Mouse (Mus musculus) hindbrain, embryonic 12.5 days (tissue): ENCODE data around the gene Svop. TPM values are rescaled to one million over a fixed set of nuclear protein-coding genes. Genes with fewer than 3 reads are reported as not detected.

Experiments
- ATAC-seq: fragments of 200-750 bp; cut with Nextera tagmentation; 2 replicates; pipeline ENCODE4 v1.8.0; 2017; ENCODE audit warnings: moderate TSS enrichment; ENCODE audit not compliant: low FRiP score
- H3K27ac ChIP-seq: fragments of 300-500 bp; sonication (generic); 2 replicates; pipeline ENCODE4 v1.5.1; 2016; ENCODE audit warnings: mild to moderate bottlenecking
- H3K27me3 ChIP-seq: fragments of 300-500 bp; sonication (generic); 2 replicates; pipeline ENCODE4 v1.6.1; 2016; ENCODE audit warnings: mild to moderate bottlenecking
- H3K36me3 ChIP-seq: fragments of 300-500 bp; sonication (generic); 2 replicates; pipeline ENCODE4 v1.6.1; 2016; ENCODE audit warnings: mild to moderate bottlenecking
- H3K4me1 ChIP-seq: fragments of 300-500 bp; sonication (generic); 2 replicates; pipeline ENCODE4 v1.6.1; 2016
- H3K4me2 ChIP-seq: fragments of 300-500 bp; sonication (generic); replicated peaks from 2 replicates; pipeline ENCODE4 v1.6.1; 2016; ENCODE audit warnings: mild to moderate bottlenecking
- H3K4me3 ChIP-seq: fragments of 300-500 bp; sonication (generic); 2 replicates; pipeline ENCODE4 v1.5.1; 2016; ENCODE audit warnings: mild to moderate bottlenecking
- H3K9ac ChIP-seq: fragments of 300-500 bp; sonication (generic); 2 replicates; pipeline ENCODE4 v1.6.1; 2016; ENCODE audit warnings: mild to moderate bottlenecking, moderate library complexity
- H3K9me3 ChIP-seq: fragments of 300-500 bp; sonication (generic); replicated peaks from 2 replicates; pipeline ENCODE4 v1.6.1; 2016; ENCODE audit warnings: mild to moderate bottlenecking
- WGBS: fragments of 180-500 bp; shearing (Covaris S2); methylation state at CpG from one replicate; pipeline ENCODE4 v1.1.7; 2016; 5-methylcytosine and 5-hydroxymethylcytosine counted together
- polyA plus RNA-seq: library from polyadenylated mRNA; unstranded; fragments of >200 nt; fragmentation: Nextera tagmentation; extraction: Ambion mirVana; gene quantifications from 2 replicates; pipeline ENCODE4 v1.2.1, GENCODE M21; 2016

The Svop gene
- polyA plus RNA-seq, 1 experiment from 2014 or later = 55.6 TPM

- no peak overlapping the region for H3K27ac ChIP-seq
- peaks cover 4% of the 10 kb centered on the region; the same call in 1 of the 2 replicates for H3K27me3 ChIP-seq
- ATAC-seq = no peak
- no peak overlapping the region for H3K9ac ChIP-seq
- no peak overlapping the region for H3K4me2 ChIP-seq
- no peak overlapping the region for H3K4me3 ChIP-seq
- WGBS = 30% methylated on average over 7 of the region's 8 CpGs
- peaks cover 25% of the 10 kb centered on the region; the same call in 1 of the 2 replicates for H3K36me3 ChIP-seq
- H3K9me3 ChIP-seq = no peaks in the 10 kb centered on the region
- H3K4me1 ChIP-seq = 0 out of 2 replicates have a peak, but pooled peaks cover 7% of the 10 kb centered on the region
Measured at GRCm38 (mm10) chr5:114040508-114040907, 50.9 kb downstream of the Svop start.

GRCm38 (mm10) chr5:114035111-114035510, 56.3 kb downstream of the Svop start:
- Histone ChIP-seq H3K27me3 (no peaks in the 10 kb centered on the region), H3K27ac (no peak overlapping the region), H3K9me3 (no peaks in the 10 kb centered on the region), H3K36me3 (peaks cover 26% of the 10 kb centered on the region), H3K4me2 (no peak overlapping the region), H3K9ac (no peak overlapping the region), H3K4me1 (no peaks in the 10 kb centered on the region), H3K4me3 (no peak overlapping the region)
- ATAC-seq = no peak
- WGBS = 46% methylated on average over 10 of the region's 10 CpGs

GRCm38 (mm10) chr5:114034393-114034792, 57.0 kb downstream of the Svop start:
- 81% methylated on average over 7 of the region's 7 CpGs for WGBS
- no peaks in the 10 kb centered on the region for H3K9me3 ChIP-seq
- no peaks in the 10 kb centered on the region for H3K27me3 ChIP-seq
- no peak overlapping the region for H3K4me3 ChIP-seq
- H3K9ac ChIP-seq = no peak overlapping the region
- H3K4me1 ChIP-seq = no peaks in the 10 kb centered on the region
- no peak for ATAC-seq
- no peak overlapping the region for H3K27ac ChIP-seq
- no peak overlapping the region for H3K4me2 ChIP-seq
- peaks cover 26% of the 10 kb centered on the region for H3K36me3 ChIP-seq

- Histone ChIP-seq H3K4me3 (no peak overlapping the region), H3K9me3 (no peaks in the 10 kb centered on the region), H3K9ac (no peak overlapping the region), H3K4me1 (no peaks in the 10 kb centered on the region), H3K36me3 (peaks cover 30% of the 10 kb centered on the region), H3K4me2 (no peak overlapping the region), H3K27ac (no peak overlapping the region), H3K27me3 (no peaks in the 10 kb centered on the region)
- no peak for ATAC-seq
- 82% methylated on average over 3 of the region's 3 CpGs for WGBS
Measured at GRCm38 (mm10) chr5:114032161-114032763, 59.1 kb downstream of the Svop start.

GRCm38 (mm10) chr5:114030652-114031051, 60.7 kb downstream of the Svop start:
- Histone ChIP-seq H3K4me1 (no peaks in the 10 kb centered on the region), H3K9me3 (no peaks in the 10 kb centered on the region), H3K36me3 (peaks cover 30% of the 10 kb centered on the region), H3K27me3 (no peaks in the 10 kb centered on the region), H3K9ac (no peak overlapping the region), H3K4me2 (no peak overlapping the region), H3K4me3 (no peak overlapping the region), H3K27ac (no peak overlapping the region)
- no peak for ATAC-seq
- WGBS = 91% methylated on average over 12 of the region's 12 CpGs

- Histone ChIP-seq H3K4me1 (peaks cover 5% of the 10 kb centered on the region), H3K27me3 (0 out of 2 replicates have a peak, but pooled peaks cover 2% of the 10 kb centered on the region), H3K9ac (no peak overlapping the region), H3K36me3 (peaks cover 23% of the 10 kb centered on the region), H3K4me3 (no peak overlapping the region), H3K27ac (no peak overlapping the region), H3K9me3 (no peaks in the 10 kb centered on the region), H3K4me2 (no peak overlapping the region)
- WGBS = 87% methylated on average over 12 of the region's 12 CpGs
- ATAC-seq = no peak
Measured at GRCm38 (mm10) chr5:114028111-114028510, 63.3 kb downstream of the Svop start.

GRCm38 (mm10) chr5:114027217-114027944, 64.0 kb downstream of the Svop start:
- peaks cover 5% of the 10 kb centered on the region for H3K4me1 ChIP-seq
- 0 out of 2 replicates have a peak, but pooled peaks cover 2% of the 10 kb centered on the region for H3K27me3 ChIP-seq
- no peak overlapping the region for H3K4me3 ChIP-seq
- H3K27ac ChIP-seq = no peak overlapping the region
- no peak overlapping the region for H3K4me2 ChIP-seq
- 86% methylated on average over 12 of the region's 12 CpGs for WGBS
- H3K9me3 ChIP-seq = no peaks in the 10 kb centered on the region
- no peak overlapping the region for H3K9ac ChIP-seq
- ATAC-seq = no peak
- peaks cover 16% of the 10 kb centered on the region for H3K36me3 ChIP-seq

GRCm38 (mm10) chr5:114024885-114025284, 66.5 kb downstream of the Svop start:
- ATAC-seq = peak; percentile 52; the same call in 1 of the 2 replicates

GRCm38 (mm10) chr5:114024390-114024789, 67.0 kb downstream of the Svop start:
- H3K27me3 ChIP-seq = 0 out of 2 replicates have a peak, but pooled peaks cover 2% of the 10 kb centered on the region
- 0 out of 2 replicates have a peak, but pooled peaks have one; percentile 23 for ATAC-seq
- WGBS = 58% methylated on average over 6 of the region's 6 CpGs
- no peak overlapping the region for H3K4me3 ChIP-seq
- no peak overlapping the region for H3K27ac ChIP-seq
- no peak overlapping the region for H3K9ac ChIP-seq
- no peaks in the 10 kb centered on the region for H3K9me3 ChIP-seq
- H3K4me1 ChIP-seq = peaks cover 5% of the 10 kb centered on the region
- H3K36me3 ChIP-seq = peaks cover 8% of the 10 kb centered on the region; the same call in 1 of the 2 replicates
- no peak overlapping the region; the same call in 1 of the 2 replicates for H3K4me2 ChIP-seq

More at GRCm38 (mm10) chr5:114024885-114025284, 66.5 kb downstream of the Svop start:
- Histone ChIP-seq H3K4me1 (peaks cover 5% of the 10 kb centered on the region), H3K27me3 (0 out of 2 replicates have a peak, but pooled peaks cover 2% of the 10 kb centered on the region), H3K4me2 (peak overlapping the region; percentile 19), H3K27ac (no peak overlapping the region), H3K4me3 (no peak overlapping the region), H3K9me3 (no peaks in the 10 kb centered on the region), H3K36me3 (peaks cover 8% of the 10 kb centered on the region; the same call in 1 of the 2 replicates), H3K9ac (no peak overlapping the region)
- 11% methylated on average over 10 of the region's 10 CpGs for WGBS

GRCm38 (mm10) chr5:114015121-114015520, 76.2 kb downstream of the Svop start:
- Histone ChIP-seq H3K27ac (no peak overlapping the region), H3K9me3 (no peaks in the 10 kb centered on the region), H3K4me3 (no peak overlapping the region), H3K27me3 (no peaks in the 10 kb centered on the region), H3K9ac (no peak overlapping the region), H3K36me3 (no peaks in the 10 kb centered on the region), H3K4me2 (no peak overlapping the region), H3K4me1 (no peaks in the 10 kb centered on the region)
- ATAC-seq = no peak
- WGBS = 66% methylated on average over 7 of the region's 7 CpGs

GRCm38 (mm10) chr5:114009049-114009448, 82.3 kb downstream of the Svop start:
- WGBS = 73% methylated on average over 4 of the region's 4 CpGs
- no peaks in the 10 kb centered on the region for H3K4me1 ChIP-seq
- H3K27me3 ChIP-seq = no peaks in the 10 kb centered on the region
- no peaks in the 10 kb centered on the region for H3K9me3 ChIP-seq
- H3K9ac ChIP-seq = no peak overlapping the region
- no peak overlapping the region for H3K4me2 ChIP-seq
- no peak overlapping the region for H3K27ac ChIP-seq
- no peak overlapping the region for H3K4me3 ChIP-seq
- ATAC-seq = no peak
- no peaks in the 10 kb centered on the region for H3K36me3 ChIP-seq

GRCm38 (mm10) chr5:114007753-114008453, 83.5 kb downstream of the Svop start:
- H3K9me3 ChIP-seq = no peaks in the 10 kb centered on the region
- no peaks in the 10 kb centered on the region for H3K36me3 ChIP-seq
- 79% methylated on average over 12 of the region's 12 CpGs for WGBS

More at GRCm38 (mm10) chr5:114007753-114008453, 83.5 kb downstream of the Svop start:
- Histone ChIP-seq H3K27ac (no peak overlapping the region), H3K4me2 (no peak overlapping the region), H3K4me1 (no peaks in the 10 kb centered on the region), H3K9ac (no peak overlapping the region), H3K4me3 (no peak overlapping the region), H3K27me3 (no peaks in the 10 kb centered on the region)
- no peak for ATAC-seq
